Mouse (Mus musculus) heart, embryonic 14.5 days (tissue): ENCODE measurements at regions not wholly inside any gene's neighbourhood (a gene's known extent, or its start where the extent isn't known, plus 50 kb on each side); places are given as distances from the start of the nearest gene placed in this dataset.

ENCODE experiments used
- ATAC-seq: fragments of 200-750 bp; cut with Nextera tagmentation; 2 replicates; pipeline ENCODE4 v1.8.0; 2017; ENCODE audit warnings: low read depth, moderate TSS enrichment; ENCODE audit not compliant: insufficient number of reproducible peaks, insufficient read depth, low FRiP score
- H3K27ac ChIP-seq, 2 experiments: fragments of 200-500 bp in 1 of 2; fragments of 300-500 bp in 1 of 2; sonication (generic) in 1 of 2; replicated peaks in 1 of 2; 2 replicates each; pipeline ENCODE4 v1.5.1; 2012 to 2014; ENCODE audit warnings: low read depth in 2 of 2, low read length in 2 of 2, control low read depth in 1 of 2, mild to moderate bottlenecking in 1 of 2, mixed read lengths in 1 of 2; ENCODE audit not compliant: control insufficient read depth in 1 of 2, insufficient read depth in 1 of 2
- H3K27me3 ChIP-seq: fragments of 300-500 bp; sonication (generic); 2 replicates; pipeline ENCODE4 v1.6.1; 2014; ENCODE audit warnings: mild to moderate bottlenecking, low read length, control low read depth; ENCODE audit not compliant: control insufficient read depth, insufficient read depth
- H3K36me3 ChIP-seq: fragments of 300-500 bp; sonication (generic); 2 replicates; pipeline ENCODE4 v1.6.1; 2014; ENCODE audit warnings: mild to moderate bottlenecking, control low read depth, low read length, mixed read lengths; ENCODE audit not compliant: control insufficient read depth, insufficient read depth
- H3K4me1 ChIP-seq, 2 experiments: fragments of 200-500 bp in 1 of 2; fragments of 300-500 bp in 1 of 2; sonication (generic) in 1 of 2; 2 replicates each; pipeline ENCODE4 v1.6.1; 2012 to 2014; ENCODE audit warnings: low read length in 2 of 2, control low read depth in 1 of 2, mixed read lengths in 1 of 2; ENCODE audit not compliant: control insufficient read depth in 2 of 2, insufficient read depth in 2 of 2
- H3K4me2 ChIP-seq: fragments of 300-500 bp; sonication (generic); 2 replicates; pipeline ENCODE4 v1.6.1; 2014; ENCODE audit warnings: mild to moderate bottlenecking, low read length
- H3K4me3 ChIP-seq, 2 experiments: fragments of 200-500 bp in 1 of 2; fragments of 300-500 bp in 1 of 2; sonication (generic) in 1 of 2; 2 replicates each; pipeline ENCODE4 v1.5.1; 2012 to 2014; ENCODE audit warnings: low read length in 2 of 2, mild to moderate bottlenecking in 2 of 2, control low read depth in 1 of 2, low read depth in 1 of 2, moderate library complexity in 1 of 2; ENCODE audit not compliant: control insufficient read depth in 1 of 2, insufficient read depth in 1 of 2
- H3K9ac ChIP-seq: fragments of 300-500 bp; sonication (generic); 2 replicates; pipeline ENCODE4 v1.6.1; 2014; ENCODE audit warnings: mild to moderate bottlenecking, low read length
- H3K9me3 ChIP-seq: fragments of 300-500 bp; sonication (generic); 2 replicates; pipeline ENCODE4 v1.6.1; 2016; ENCODE audit warnings: low read length, control low read depth; ENCODE audit not compliant: control insufficient read depth
- WGBS: fragments of 180-500 bp; shearing (Covaris S2); extraction: QIAGEN DNeasy Blood & Tissue Kit; methylation state at CpG from one replicate; pipeline ENCODE4 v1.1.7; 2014; 5-methylcytosine and 5-hydroxymethylcytosine counted together

- WGBS = 66% methylated on average over 6 of the region's 6 CpGs
- Histone ChIP-seq H3K27ac (no peak overlapping the region), H3K4me1 (no peaks in the 10 kb centered on the region; a peak in 1 of 4 replicates), H3K9me3 (no peaks in the 10 kb centered on the region), H3K9ac (no peak overlapping the region), H3K4me2 (no peak overlapping the region), H3K27me3 (no peaks in the 10 kb centered on the region), H3K36me3 (no peaks in the 10 kb centered on the region), H3K4me3 (no peak overlapping the region)
- no peak for ATAC-seq
Measured at GRCm38 (mm10) chr9:88163025-88163780, 163.8 kb upstream of the Nt5e start.

GRCm38 (mm10) chr9:88177575-88178254 lies 149.3 kb upstream of the Nt5e start:
- no peaks in the 10 kb centered on the region for H3K9me3 ChIP-seq
- H3K9ac ChIP-seq = no peak overlapping the region
- H3K27ac ChIP-seq = no peak overlapping the region
- no peaks in the 10 kb centered on the region for H3K36me3 ChIP-seq
- 54% methylated on average over 4 of the region's 4 CpGs for WGBS
- peak; percentile 66; the same call in 1 of the 2 replicates for ATAC-seq
- H3K4me1 ChIP-seq = no peaks in the 10 kb centered on the region
- no peak overlapping the region for H3K4me3 ChIP-seq
- no peak overlapping the region for H3K4me2 ChIP-seq
- no peaks in the 10 kb centered on the region for H3K27me3 ChIP-seq

- H3K4me2 ChIP-seq = no peak overlapping the region
- ATAC-seq = no peak
- whole genome bisulfite sequencing = 79% methylated on average over 9 of the region's 9 CpGs
- no peaks in the 10 kb centered on the region for H3K4me1 ChIP-seq
- H3K27me3 ChIP-seq = no peaks in the 10 kb centered on the region
- H3K27ac ChIP-seq = no peak overlapping the region
- no peaks in the 10 kb centered on the region for H3K9me3 ChIP-seq
- no peaks in the 10 kb centered on the region for H3K36me3 ChIP-seq
- no peak overlapping the region for H3K9ac ChIP-seq
- no peak overlapping the region for H3K4me3 ChIP-seq
Measured at GRCm38 (mm10) chr9:88181189-88181994, 145.6 kb upstream of the Nt5e start.

- H3K9ac ChIP-seq = no peak overlapping the region
Measured at GRCm38 (mm10) chr9:88207378-88207777, 119.6 kb upstream of the Nt5e start.

DNA sequence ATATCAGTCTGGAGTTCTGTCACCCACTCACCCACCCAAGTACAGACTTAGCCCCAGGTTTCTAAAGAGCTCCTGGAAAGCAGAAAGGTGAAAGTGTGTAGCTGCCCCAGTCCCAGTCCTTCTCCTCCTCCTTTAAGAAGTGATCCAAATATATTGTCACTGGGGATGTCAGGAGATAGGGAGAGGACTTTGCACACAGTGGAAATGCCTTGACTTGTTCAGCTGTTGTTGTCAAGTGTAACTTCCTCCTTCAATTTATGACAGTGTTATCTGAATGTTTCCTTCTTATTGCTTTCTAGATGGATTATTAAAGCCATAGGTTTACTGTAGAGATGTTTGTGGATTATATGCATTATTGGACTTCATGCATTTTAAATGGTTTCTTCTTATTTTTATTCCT lies 119.0 kb upstream of the Nt5e start:
- Histone ChIP-seq H3K4me3 (no peak overlapping the region), H3K27me3 (no peaks in the 10 kb centered on the region), H3K9ac (no peak overlapping the region), H3K27ac (no peak overlapping the region), H3K9me3 (no peaks in the 10 kb centered on the region), H3K4me2 (no peak overlapping the region), H3K36me3 (no peaks in the 10 kb centered on the region), H3K4me1 (no peaks in the 10 kb centered on the region)
- ATAC-seq = no peak

More at GRCm38 (mm10) chr9:88207378-88207777, 119.6 kb upstream of the Nt5e start:
- Histone ChIP-seq H3K4me1 (peaks cover 0 to 2% of the 10 kb centered on the region in 2 experiments; a peak in 1 of 4 replicates), H3K36me3 (no peaks in the 10 kb centered on the region), H3K27me3 (no peaks in the 10 kb centered on the region), H3K27ac (no peak overlapping the region), H3K9me3 (no peaks in the 10 kb centered on the region), H3K4me2 (no peak overlapping the region), H3K4me3 (no peak overlapping the region)
- ATAC-seq = no peak
- 52% methylated on average over 7 of the region's 7 CpGs for WGBS

- Histone ChIP-seq H3K27me3 (no peaks in the 10 kb centered on the region), H3K4me3 (no peak overlapping the region), H3K9ac (no peak overlapping the region), H3K27ac (no peak overlapping the region), H3K9me3 (no peaks in the 10 kb centered on the region), H3K4me1 (no peaks in the 10 kb centered on the region), H3K36me3 (no peaks in the 10 kb centered on the region), H3K4me2 (no peak overlapping the region)
- ATAC-seq = no peak
- WGBS = 62% methylated on average over 6 of the region's 6 CpGs
Measured at GRCm38 (mm10) chr9:88214758-88215157, 112.2 kb upstream of the Nt5e start.

GRCm38 (mm10) chr9:88220360-88220759 lies 106.6 kb upstream of the Nt5e start:
- Histone ChIP-seq H3K27ac (no peak overlapping the region), H3K36me3 (no peaks in the 10 kb centered on the region), H3K27me3 (peaks cover 7% of the 10 kb centered on the region; the same call in 1 of the 2 replicates), H3K4me1 (no peaks in the 10 kb centered on the region), H3K4me3 (no peak overlapping the region), H3K4me2 (no peak overlapping the region), H3K9ac (no peak overlapping the region), H3K9me3 (no peaks in the 10 kb centered on the region)
- no peak for ATAC-seq
- WGBS = 72% methylated on average over 3 of the region's 3 CpGs
